Mouse (Mus musculus) C2C12 (cell line): ENCODE data around the gene 1520401A03Rik. TPM values are rescaled to one million over a fixed set of nuclear protein-coding genes. Genes with fewer than 3 reads are reported as not detected.
A peak's percentile ranks its signal among the peaks of the same experiment; 100 is the strongest.

Experiments
- H3K27me3 ChIP-seq: one replicate; pipeline ENCODE4 v1.6.1; 2011; ENCODE audit not compliant: control insufficient read depth, insufficient read depth, insufficient read length
- H3K36me3 ChIP-seq: one replicate; pipeline ENCODE4 v1.6.1; 2011; ENCODE audit not compliant: control insufficient read depth, insufficient read depth
- H3K4me3 ChIP-seq: one replicate; pipeline ENCODE4 v1.5.1; 2011; ENCODE audit warnings: mild to moderate bottlenecking, control low read depth; ENCODE audit not compliant: poor library complexity, insufficient read depth, severe bottlenecking
- H3K79me2 ChIP-seq: one replicate; pipeline ENCODE4 v1.6.1; 2011; ENCODE audit not compliant: control insufficient read depth, insufficient read depth
- H3K79me3 ChIP-seq: one replicate; pipeline ENCODE4 v1.6.1; 2011; ENCODE audit warnings: low read depth, control low read depth
- H3ac ChIP-seq: one replicate; pipeline ENCODE3; 2011; ENCODE audit warnings: low read depth; ENCODE audit not compliant: control insufficient read depth, insufficient read length
- CEBPB ChIP-seq: IDR thresholded peaks from one replicate; pipeline ENCODE4 v1.6.1; 2011; ENCODE audit warnings: low read depth, mild to moderate bottlenecking, control low read depth, moderate library complexity
- CTCF ChIP-seq: IDR thresholded peaks from one replicate; pipeline ENCODE4 v1.5.1; 2011; ENCODE audit not compliant: control insufficient read depth, insufficient read depth, insufficient read length
- FOSL1 ChIP-seq: IDR thresholded peaks from one replicate; pipeline ENCODE4 v1.8.0; 2011; ENCODE audit warnings: mild to moderate bottlenecking, low read length; ENCODE audit not compliant: poor library complexity, insufficient read depth, severe bottlenecking
- MAX ChIP-seq: IDR thresholded peaks from one replicate; pipeline ENCODE4 v1.6.1; 2011; ENCODE audit warnings: mild to moderate bottlenecking, control low read depth
- MYOD1 ChIP-seq: IDR thresholded peaks from one replicate; pipeline ENCODE4 v1.6.1; 2011; ENCODE audit warnings: low read depth; ENCODE audit not compliant: control insufficient read depth, insufficient read length
- MYOG ChIP-seq: IDR thresholded peaks from one replicate; pipeline ENCODE4 v1.6.1; 2011; ENCODE audit not compliant: control insufficient read depth, insufficient read length; ENCODE audit errors: extremely low read depth
- USF1 ChIP-seq: IDR thresholded peaks from one replicate; pipeline ENCODE4 v1.6.1; 2011; ENCODE audit warnings: low read depth, mild to moderate bottlenecking, control low read depth, moderate library complexity
- polyA plus RNA-seq: library from polyadenylated mRNA; unstranded; fragments of >200 nt; fragmentation: generic; extraction: Trizol; gene quantifications from one replicate; pipeline ENCODE4 v1.2.1, GENCODE M21; 2012; ENCODE audit warnings: missing spikeins

Gene 1520401A03Rik
- polyA plus RNA-seq, 1 experiment = 0.01 TPM

GRCm38 (mm10) chr17:23748631-23749391 lies 26.2 kb upstream of the 1520401A03Rik start:
- TF ChIP-seq FOSL1 (no peak), USF1 (no peak), MYOG (no peak)
- H3K4me3 ChIP-seq = peak overlapping the region; percentile 2
- peak overlapping the region; percentile 26 for H3ac ChIP-seq
- peaks cover 14% of the 10 kb centered on the region for H3K27me3 ChIP-seq
- no peaks in the 10 kb centered on the region for H3K79me3 ChIP-seq
- H3K79me2 ChIP-seq = no peaks in the 10 kb centered on the region
- H3K36me3 ChIP-seq = peaks cover 10% of the 10 kb centered on the region

- no peaks in the 10 kb centered on the region for H3K79me3 ChIP-seq
These were observed 25.4 kb upstream of the 1520401A03Rik start for GRCm38 (mm10) chr17:23748026-23748425.

GRCm38 (mm10) chr17:23747471-23747870 lies 24.9 kb upstream of the 1520401A03Rik start:
- peaks cover 27% of the 10 kb centered on the region for H3K27me3 ChIP-seq
- H3K79me2 ChIP-seq = no peaks in the 10 kb centered on the region
- H3ac ChIP-seq = no peak overlapping the region
- H3K4me3 ChIP-seq = no peak overlapping the region
- TF ChIP-seq CEBPB (no peak), FOSL1 (no peak), MAX (no peak), MYOG (no peak)
- H3K36me3 ChIP-seq = no peaks in the 10 kb centered on the region
- H3K79me3 ChIP-seq = no peaks in the 10 kb centered on the region

More at GRCm38 (mm10) chr17:23748026-23748425, 25.4 kb upstream of the 1520401A03Rik start:
- no peak overlapping the region for H3K4me3 ChIP-seq
- H3K27me3 ChIP-seq = peaks cover 21% of the 10 kb centered on the region
- TF ChIP-seq FOSL1 (no peak), USF1 (no peak), CEBPB (no peak), MYOD1 (no peak), CTCF (no peak), MYOG (no peak), MAX (no peak)
- H3ac ChIP-seq = no peak overlapping the region
- H3K36me3 ChIP-seq = peaks cover 3% of the 10 kb centered on the region
- H3K79me2 ChIP-seq = no peaks in the 10 kb centered on the region

GRCm38 (mm10) chr17:23746767-23747166 lies 24.2 kb upstream of the 1520401A03Rik start:
- Histone ChIP-seq H3K79me3 (no peaks in the 10 kb centered on the region), H3K79me2 (no peaks in the 10 kb centered on the region), H3K36me3 (no peaks in the 10 kb centered on the region), H3K27me3 (peaks cover 34% of the 10 kb centered on the region), H3ac (no peak overlapping the region), H3K4me3 (no peak overlapping the region)
- TF ChIP-seq CEBPB = no peak
- no peak for TF ChIP-seq CTCF
- TF ChIP-seq USF1 = no peak
- no peak for TF ChIP-seq MAX
- no peak for TF ChIP-seq MYOG
- TF ChIP-seq FOSL1 = no peak
- TF ChIP-seq MYOD1 = no peak

GRCm38 (mm10) chr17:23746311-23746710 lies 23.7 kb upstream of the 1520401A03Rik start:
- Histone ChIP-seq H3ac (no peak overlapping the region), H3K36me3 (no peaks in the 10 kb centered on the region), H3K27me3 (peaks cover 36% of the 10 kb centered on the region), H3K79me3 (no peaks in the 10 kb centered on the region), H3K79me2 (no peaks in the 10 kb centered on the region), H3K4me3 (no peak overlapping the region)
- TF ChIP-seq MYOD1 (no peak), CTCF (no peak), USF1 (no peak), CEBPB (no peak), FOSL1 (no peak), MAX (no peak), MYOG (no peak)
